Mouse (Mus musculus) hindbrain, embryonic 11.5 days (tissue): Measurements from ENCODE around the gene Efna3. TPM values are rescaled to one million over a fixed set of nuclear protein-coding genes. Genes with fewer than 3 reads are reported as not detected.

ENCODE experiments used
- ATAC-seq: fragments of 200-750 bp; cut with Nextera tagmentation; 2 replicates; pipeline ENCODE4 v1.8.0; 2017; ENCODE audit warnings: mild to moderate bottlenecking, moderate TSS enrichment, moderate library complexity; ENCODE audit not compliant: low FRiP score
- DNase-seq: peaks from one replicate; pipeline ENCODE4 v3.0.0-alpha.2; 2015; ENCODE audit warnings: low spot score
- H3K27ac ChIP-seq: fragments of 300-500 bp; sonication (generic); 2 replicates; pipeline ENCODE4 v1.5.1; 2014; ENCODE audit warnings: mild to moderate bottlenecking, low read depth, low read length
- H3K27me3 ChIP-seq: fragments of 300-500 bp; sonication (generic); 2 replicates; pipeline ENCODE4 v1.6.1; 2014; ENCODE audit warnings: mild to moderate bottlenecking, low read length, moderate library complexity, mixed read lengths; ENCODE audit not compliant: control insufficient read depth, insufficient read depth
- H3K36me3 ChIP-seq: fragments of 300-500 bp; sonication (generic); 2 replicates; pipeline ENCODE4 v1.6.1; 2014; ENCODE audit warnings: mild to moderate bottlenecking, low read length, moderate library complexity, mixed read lengths; ENCODE audit not compliant: control insufficient read depth, insufficient read depth
- H3K4me1 ChIP-seq: fragments of 300-500 bp; sonication (generic); replicated peaks from 2 replicates; pipeline ENCODE4 v1.6.1; 2014; ENCODE audit warnings: low read length, mixed read lengths; ENCODE audit not compliant: control insufficient read depth, insufficient read depth
- H3K4me2 ChIP-seq: fragments of 300-500 bp; sonication (generic); replicated peaks from 2 replicates; pipeline ENCODE4 v1.6.1; 2014; ENCODE audit warnings: mild to moderate bottlenecking, low read depth, low read length
- H3K4me3 ChIP-seq: fragments of 300-500 bp; sonication (generic); 2 replicates; pipeline ENCODE4 v1.5.1; 2014; ENCODE audit warnings: low read depth, low read length
- H3K9ac ChIP-seq: fragments of 300-500 bp; sonication (generic); 2 replicates; pipeline ENCODE4 v1.6.1; 2014; ENCODE audit warnings: low read depth, low read length
- H3K9me3 ChIP-seq: fragments of 300-500 bp; sonication (generic); 2 replicates; pipeline ENCODE4 v1.6.1; 2016; ENCODE audit warnings: low read length; ENCODE audit not compliant: control insufficient read depth
- WGBS: fragments of 180-500 bp; shearing (Covaris S2); extraction: QIAGEN DNeasy Blood & Tissue Kit; methylation state at CpG from one replicate; pipeline ENCODE4 v1.1.7; 2014; 5-methylcytosine and 5-hydroxymethylcytosine counted together
- polyA plus RNA-seq: library from polyadenylated mRNA; unstranded; fragments of >200 nt; fragmentation: Nextera tagmentation; extraction: Ambion mirVana; gene quantifications from 2 replicates; pipeline ENCODE4 v1.2.1, GENCODE M21; 2014

The Efna3 gene
- polyA plus RNA-seq: 13.8 TPM in 2 replicates

- WGBS: under 1% methylated on average over 48 of the region's 53 CpGs
- peak within 1 kb of the TSS; percentile 86 for H3K27ac ChIP-seq
- peak; percentile 14; the same call in 1 of the 2 replicates for ATAC-seq
- H3K9ac ChIP-seq: peak within 1 kb of the TSS; percentile 60
- H3K4me3 ChIP-seq: peak within 1 kb of the TSS; percentile 40
- peak; percentile 88 for DNase-seq
- peak within 1 kb of the TSS; percentile 60 for H3K4me2 ChIP-seq
- H3K27me3 ChIP-seq: peaks cover 37% of the 10 kb centered on the region
- no peaks in the 10 kb centered on the region for H3K9me3 ChIP-seq
- H3K36me3 ChIP-seq: no peaks in the 10 kb centered on the region
- H3K4me1 ChIP-seq: peaks cover 24% of the 10 kb centered on the region
Measured at GRCm38 (mm10) chr3:89322514-89323165, at the start of gene Efna3. Efna3 (minus strand) TSS chr3:89322965.

GRCm38 (mm10) chr3:89367338-89367737 lies 44.6 kb upstream of the Efna3 start:
- no peak for ATAC-seq
- Histone ChIP-seq H3K9ac (no peak overlapping the region), H3K27me3 (no peaks in the 10 kb centered on the region), H3K4me2 (no peak overlapping the region), H3K36me3 (no peaks in the 10 kb centered on the region), H3K9me3 (no peaks in the 10 kb centered on the region), H3K4me3 (no peak overlapping the region), H3K4me1 (no peaks in the 10 kb centered on the region), H3K27ac (no peak overlapping the region)
- 60% methylated on average over 11 of the region's 11 CpGs for WGBS
- no peak for DNase-seq

- no peaks in the 10 kb centered on the region for H3K4me1 ChIP-seq
- no peak for DNase-seq
- no peaks in the 10 kb centered on the region for H3K27me3 ChIP-seq
- H3K4me3 ChIP-seq: no peak overlapping the region
- no peak overlapping the region for H3K27ac ChIP-seq
- H3K9me3 ChIP-seq: no peaks in the 10 kb centered on the region
- no peak for ATAC-seq
- no peaks in the 10 kb centered on the region for H3K36me3 ChIP-seq
- WGBS: 69% methylated on average over 20 of the region's 20 CpGs
- H3K4me2 ChIP-seq: no peak overlapping the region
- no peak overlapping the region for H3K9ac ChIP-seq
Measured at GRCm38 (mm10) chr3:89365486-89366414, 43.0 kb upstream of the Efna3 start.

- H3K36me3 ChIP-seq: no peaks in the 10 kb centered on the region
- no peaks in the 10 kb centered on the region for H3K27me3 ChIP-seq
- no peak for ATAC-seq
- no peak within 1 kb of the TSS for H3K4me2 ChIP-seq
- no peak for DNase-seq
- no peaks in the 10 kb centered on the region for H3K4me1 ChIP-seq
- no peak within 1 kb of the TSS for H3K4me3 ChIP-seq
- no peak within 1 kb of the TSS for H3K27ac ChIP-seq
- H3K9me3 ChIP-seq: no peaks in the 10 kb centered on the region
- WGBS: 85% methylated on average over 11 of the region's 11 CpGs
- no peak within 1 kb of the TSS for H3K9ac ChIP-seq
Measured at GRCm38 (mm10) chr3:89365153-89365485, 42.4 kb upstream of the Efna3 start, which contains the start of gene Dcst1. Dcst1 (minus strand) TSS chr3:89365253.

- ATAC-seq (no peak), DNase-seq (no peak)
- Histone ChIP-seq H3K9me3 (no peaks in the 10 kb centered on the region), H3K4me3 (no peak overlapping the region), H3K36me3 (no peaks in the 10 kb centered on the region), H3K27me3 (no peaks in the 10 kb centered on the region), H3K4me1 (no peaks in the 10 kb centered on the region), H3K27ac (no peak overlapping the region), H3K4me2 (no peak overlapping the region), H3K9ac (no peak overlapping the region)
- WGBS: 60% methylated on average over 8 of the region's 8 CpGs
Measured at GRCm38 (mm10) chr3:89364631-89365030, 41.9 kb upstream of the Efna3 start.

- no peak within 1 kb of the TSS for H3K9ac ChIP-seq
- H3K4me1 ChIP-seq: no peaks in the 10 kb centered on the region
- no peak within 1 kb of the TSS for H3K4me2 ChIP-seq
- no peak within 1 kb of the TSS for H3K27ac ChIP-seq
- ATAC-seq: no peak
- H3K9me3 ChIP-seq: no peaks in the 10 kb centered on the region
- no peaks in the 10 kb centered on the region for H3K27me3 ChIP-seq
- H3K4me3 ChIP-seq: no peak within 1 kb of the TSS
- no peak for DNase-seq
- H3K36me3 ChIP-seq: no peaks in the 10 kb centered on the region
- 87% methylated on average over 7 of the region's 7 CpGs for WGBS
Measured at GRCm38 (mm10) chr3:89361675-89362074, 38.9 kb upstream of the Efna3 start, which contains the start of gene Dcst2. Dcst2 (plus strand) TSS chr3:89361975.

GRCm38 (mm10) chr3:89360237-89360636 lies 37.5 kb upstream of the Efna3 start:
- Histone ChIP-seq H3K27me3 (no peaks in the 10 kb centered on the region), H3K36me3 (no peaks in the 10 kb centered on the region), H3K4me2 (no peak overlapping the region), H3K9me3 (no peaks in the 10 kb centered on the region), H3K4me1 (no peaks in the 10 kb centered on the region), H3K9ac (no peak overlapping the region), H3K4me3 (no peak overlapping the region), H3K27ac (no peak overlapping the region)
- no peak for DNase-seq
- WGBS: 78% methylated on average over 3 of the region's 3 CpGs
- ATAC-seq: no peak

GRCm38 (mm10) chr3:89359630-89360029 lies 36.9 kb upstream of the Efna3 start:
- Histone ChIP-seq H3K27me3 (no peaks in the 10 kb centered on the region), H3K4me2 (no peak overlapping the region), H3K9me3 (no peaks in the 10 kb centered on the region), H3K4me1 (no peaks in the 10 kb centered on the region), H3K9ac (no peak overlapping the region), H3K4me3 (no peak overlapping the region), H3K36me3 (no peaks in the 10 kb centered on the region), H3K27ac (no peak overlapping the region)
- 57% methylated on average over 6 of the region's 6 CpGs for WGBS
- no peak for DNase-seq
- ATAC-seq: no peak
